Mouse (Mus musculus) skeletal muscle tissue, adult 2 months (tissue): ENCODE results near the gene Gsta2.
"Not testable (repeated sequence)": the region's sequence is repeated elsewhere in the genome, so short reads cannot be mapped to it uniquely, and the experiment has no call there.

Experiments
- DNase-seq: peaks from one replicate; pipeline ENCODE4 v3.0.0-alpha.2; 2012; ENCODE audit warnings: low read depth, low spot score

The Gsta2 gene

DNA sequence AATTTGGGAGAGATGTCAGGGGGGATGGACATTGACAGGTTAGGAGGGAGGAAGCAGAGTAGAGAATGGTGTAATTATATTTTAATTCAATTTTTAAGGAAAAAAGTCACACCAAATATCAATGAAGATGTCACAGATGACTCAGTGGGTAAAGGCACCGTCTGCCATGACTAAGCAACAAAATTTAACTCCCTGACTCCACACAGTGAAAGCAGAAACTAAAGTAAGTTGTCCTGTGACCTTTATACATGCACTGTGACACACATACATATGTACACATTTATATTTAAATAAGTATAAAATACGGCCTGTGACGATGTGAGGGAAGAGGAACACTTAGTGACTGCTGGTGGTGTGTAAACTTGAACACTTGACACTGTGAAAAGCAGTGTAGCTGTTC lies 47.5 kb downstream of the Gsta2 start:
- DNase-seq: not testable (repeated sequence)

DNA sequence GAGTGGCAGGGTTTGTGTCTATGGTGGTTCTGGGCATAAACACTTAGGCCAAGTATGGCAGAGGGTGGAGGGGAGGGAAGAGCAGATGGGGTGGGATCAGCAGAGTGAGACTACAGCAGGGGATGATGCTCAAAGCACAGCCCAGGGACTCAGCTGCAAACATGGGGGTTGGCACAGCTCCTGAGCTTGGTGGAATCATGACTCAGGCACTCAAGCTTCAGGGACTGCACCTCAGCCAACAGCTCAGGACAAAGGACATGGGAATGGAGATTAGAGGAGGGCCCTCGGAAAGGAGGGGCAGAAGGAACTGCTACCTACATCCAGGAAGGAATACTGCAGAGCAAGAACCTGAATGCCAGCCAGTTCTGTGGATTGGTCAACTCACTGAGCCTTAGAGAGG lies 56.4 kb downstream of the Gsta2 start:
- DNase-seq: not testable (repeated sequence)

DNA sequence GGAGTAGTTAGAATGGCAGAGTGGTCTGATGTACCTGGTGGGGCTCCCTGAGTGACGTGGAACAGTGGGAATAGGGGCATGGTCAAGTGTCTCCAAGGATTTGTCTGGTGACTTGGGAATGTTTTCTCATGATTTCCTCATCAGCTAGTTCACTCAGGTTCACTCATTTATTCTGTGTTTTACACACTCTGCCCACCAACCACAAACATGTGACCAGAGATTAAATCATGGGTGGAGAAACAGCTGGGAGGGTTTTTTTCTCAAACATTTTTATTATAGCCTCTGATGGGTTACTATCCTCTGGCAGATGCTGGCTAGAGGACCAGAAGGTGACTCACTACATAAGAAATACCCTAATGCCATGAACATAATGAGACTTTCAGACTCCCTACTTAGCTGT lies 57.4 kb downstream of the Gsta2 start:
- no peak for DNase-seq

DNA sequence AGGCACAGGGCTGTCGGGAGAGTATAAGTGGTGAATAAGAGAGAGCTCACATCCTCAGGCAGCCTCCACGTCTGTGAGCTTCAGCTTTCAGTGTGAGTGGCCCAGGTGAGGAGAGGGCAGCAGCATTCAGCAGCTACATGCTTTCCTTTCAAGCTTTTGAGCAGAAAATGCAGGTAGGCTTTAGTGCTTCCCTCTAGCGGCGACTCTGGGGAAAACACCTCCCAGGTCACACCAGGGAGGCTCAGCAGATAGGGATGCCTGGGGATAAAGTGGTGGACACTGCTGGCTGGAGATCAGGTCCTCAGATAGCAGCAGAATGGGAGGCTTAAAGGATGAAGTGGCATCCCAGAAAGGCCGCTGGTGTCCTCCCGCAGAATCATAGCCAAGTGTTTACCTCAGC lies 59.5 kb downstream of the Gsta2 start:
- DNase-seq: peak; percentile 2

DNA sequence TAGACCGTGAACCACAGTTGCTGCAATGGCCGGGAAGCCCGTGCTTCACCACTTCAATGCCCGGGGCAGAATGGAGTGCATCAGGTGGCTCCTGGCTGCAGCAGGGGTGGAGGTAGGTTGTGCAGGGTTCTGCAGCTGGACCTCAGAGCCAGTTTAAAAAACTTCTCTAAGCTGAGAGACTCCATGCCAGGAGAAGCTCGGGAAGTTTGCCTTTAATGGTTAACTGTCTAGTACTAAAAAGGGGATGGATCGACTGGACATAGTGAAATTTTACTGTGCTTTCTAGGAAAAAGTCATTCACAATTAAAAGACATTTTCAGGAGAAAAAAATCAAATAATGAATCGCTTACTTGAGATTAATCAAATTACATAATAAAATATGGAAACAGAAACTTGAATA lies 60.8 kb downstream of the Gsta2 start:
- not testable (repeated sequence) for DNase-seq

DNA sequence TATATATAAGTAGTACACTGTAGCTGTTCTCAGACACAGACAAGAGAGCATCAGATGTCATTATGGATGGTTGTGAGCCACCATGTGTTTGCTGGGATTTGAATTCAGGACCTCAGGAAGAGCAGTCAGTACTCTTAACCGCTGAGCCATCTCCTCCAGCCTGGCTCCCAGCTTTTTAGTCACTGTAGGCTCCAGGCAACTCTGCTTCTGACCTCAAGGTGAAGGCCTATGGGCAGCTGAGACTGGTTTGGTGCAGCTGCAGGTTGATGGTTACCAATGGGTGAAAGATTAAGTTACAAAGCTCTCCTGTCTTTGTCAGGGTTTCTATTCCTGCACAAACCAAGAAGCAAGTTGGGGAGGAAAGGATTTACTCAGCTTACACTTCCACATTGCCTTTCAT lies 61.9 kb downstream of the Gsta2 start:
- not testable (repeated sequence) for DNase-seq

DNA sequence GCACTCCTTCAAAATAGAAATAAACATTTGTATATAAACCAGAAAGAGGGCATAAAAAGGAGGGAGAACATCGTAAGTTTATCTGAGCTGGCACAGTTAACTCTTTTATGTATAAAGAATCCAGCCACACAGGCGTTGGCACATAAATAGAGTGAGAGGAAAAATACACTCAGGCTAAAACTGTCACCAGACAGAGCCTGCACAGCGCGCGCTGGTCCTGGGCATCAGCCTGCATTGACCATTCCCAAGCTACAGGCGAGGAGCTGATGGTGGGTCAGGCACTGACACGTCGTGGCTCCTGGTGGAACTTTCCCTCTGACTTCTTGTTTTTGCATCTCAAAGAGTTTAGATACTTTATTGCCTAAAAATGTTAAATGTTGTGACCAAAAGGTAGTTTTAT lies 63.1 kb downstream of the Gsta2 start:
- not testable (repeated sequence) for DNase-seq

DNA sequence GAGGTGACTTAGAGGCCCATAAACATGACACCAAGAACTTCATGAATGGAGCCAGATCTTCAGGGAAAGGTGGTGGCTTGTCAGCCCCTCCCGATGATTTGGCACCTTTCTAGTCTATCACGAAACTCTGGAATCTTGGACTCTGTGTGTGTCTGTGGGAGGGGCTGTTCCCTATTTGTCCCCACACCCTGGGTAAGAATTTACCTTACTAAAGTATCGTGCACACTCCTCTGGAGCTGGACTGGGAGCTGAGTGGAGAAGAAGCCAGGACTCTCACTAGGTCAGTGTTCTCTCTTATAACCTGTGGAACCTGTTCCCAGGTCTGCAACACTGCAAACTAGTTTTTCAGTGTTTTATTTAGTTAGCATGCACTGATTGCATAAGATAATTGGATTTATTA lies 65.9 kb downstream of the Gsta2 start, which contains the start of gene Gm10639:
TSS of gene Gm10639 (plus strand) at position 201 of the 400 bp plus-strand sequence.
- DNase-seq: not testable (repeated sequence)

DNA sequence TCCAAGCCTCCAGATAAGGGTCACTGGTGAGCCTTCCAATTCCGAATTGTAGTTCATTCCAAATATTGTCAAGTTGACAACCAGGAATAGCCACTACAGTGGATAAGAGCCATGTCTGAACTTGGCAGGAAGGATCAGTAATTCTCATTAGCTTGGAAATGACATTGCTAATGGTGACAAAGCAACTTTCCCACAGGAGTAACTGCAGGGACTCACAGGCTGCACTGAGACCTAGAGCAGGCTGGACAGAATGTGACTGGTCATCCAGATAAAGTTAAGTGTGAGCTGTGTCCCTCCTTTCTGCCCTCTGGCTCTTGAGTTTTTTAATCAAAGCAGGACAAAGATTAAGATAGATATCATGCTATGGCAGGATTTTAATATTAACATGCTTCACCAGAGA lies 66.5 kb downstream of the Gsta2 start:
- DNase-seq: not testable (repeated sequence)

DNA sequence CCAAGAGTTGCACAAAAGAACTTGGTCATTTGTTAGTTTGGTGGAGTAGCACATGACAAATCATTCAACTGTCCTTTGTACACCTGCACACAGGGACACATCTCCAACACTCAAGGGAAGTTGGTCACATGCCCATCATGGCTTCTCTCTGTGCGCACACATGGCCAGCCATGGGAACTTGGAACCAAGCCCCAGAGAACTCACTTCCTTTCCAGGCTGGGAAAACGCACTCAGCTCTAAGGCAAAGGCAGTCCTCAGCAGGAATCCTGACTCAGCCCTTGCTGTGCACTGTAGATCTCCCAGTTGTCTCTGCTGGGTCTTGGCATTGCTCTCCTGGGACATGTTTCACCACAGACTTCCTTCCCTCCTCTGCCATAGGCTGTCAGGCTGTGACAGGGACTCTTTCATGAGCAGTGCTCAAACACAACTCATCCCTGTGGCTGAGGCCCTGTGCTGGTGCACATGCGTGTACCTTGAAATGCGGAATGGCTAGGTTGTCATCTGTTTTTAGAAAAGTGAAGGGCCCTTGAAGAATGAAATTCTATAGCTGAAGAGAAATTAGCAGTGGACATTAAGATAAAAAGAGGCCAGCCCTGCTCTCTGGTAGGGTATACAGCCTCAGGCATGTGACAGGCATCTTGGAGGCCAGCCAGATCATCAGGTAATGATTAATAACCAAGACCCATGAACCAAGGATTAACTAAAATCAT lies 73.4 kb downstream of the Gsta2 start:
- not testable (repeated sequence) for DNase-seq
